Mouse (Mus musculus) E14TG2a.4 (cell line): ENCODE measurements around the gene Dedd.

Experiments
- H3K27me3 ChIP-seq: 2 replicates; pipeline ENCODE4 v1.6.1; 2014; ENCODE audit warnings: low read length, control low read depth; ENCODE audit not compliant: insufficient read depth
- H3K36me3 ChIP-seq: 2 replicates; pipeline ENCODE4 v1.6.1; 2014; ENCODE audit warnings: low read length, control low read depth; ENCODE audit not compliant: insufficient read depth
- H3K4me1 ChIP-seq: replicated peaks from 2 replicates; pipeline ENCODE4 v1.6.1; 2014; ENCODE audit warnings: low read depth, low read length, control low read depth
- H3K4me3 ChIP-seq: replicated peaks from 2 replicates; pipeline ENCODE4 v1.5.1; 2014; ENCODE audit warnings: mild to moderate bottlenecking, low read length
- H3K9me3 ChIP-seq: 2 replicates; pipeline ENCODE4 v1.6.1; 2014; ENCODE audit warnings: low read length, control low read depth
- CTCF ChIP-seq: conservative IDR thresholded peaks from 2 replicates; pipeline ENCODE4 v1.5.1; 2014; ENCODE audit warnings: low read length
- NANOG ChIP-seq: IDR thresholded peaks from 2 replicates; pipeline ENCODE4 v1.6.1; 2014; ENCODE audit warnings: borderline replicate concordance, low read length, mixed read lengths
- POU5F1 ChIP-seq: IDR thresholded peaks from 2 replicates; pipeline ENCODE4 v1.6.1; 2014; ENCODE audit warnings: low read length, borderline replicate concordance

The Dedd gene

DNA sequence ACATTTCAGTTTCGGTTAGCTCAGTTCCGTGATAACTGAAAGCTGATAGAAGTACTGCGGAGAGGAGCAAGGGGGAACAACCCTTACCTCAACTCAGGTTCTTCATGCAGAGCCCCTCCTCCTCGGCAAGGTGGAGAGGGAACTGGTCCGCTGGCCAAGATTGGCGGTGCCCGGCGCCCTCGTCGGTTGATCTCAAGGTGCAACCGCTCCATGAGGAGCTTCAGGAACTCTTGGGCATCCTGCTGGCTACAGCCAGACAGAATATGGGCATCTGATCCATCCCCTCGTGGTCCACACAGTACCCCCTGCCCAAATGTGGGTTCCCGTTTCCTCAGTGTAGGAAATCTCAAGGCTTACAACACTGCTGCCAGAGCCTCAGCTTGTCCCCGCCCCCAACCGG lies 44.5 kb upstream of the Dedd start:
- Histone ChIP-seq H3K9me3 (no peaks in the 10 kb centered on the region), H3K4me3 (peak overlapping the region; percentile 98), H3K36me3 (peaks cover 64% of the 10 kb centered on the region), H3K4me1 (peaks cover 79% of the 10 kb centered on the region), H3K27me3 (no peaks in the 10 kb centered on the region)
- no peak for TF ChIP-seq POU5F1
- no peak for TF ChIP-seq CTCF
- no peak for TF ChIP-seq NANOG

DNA sequence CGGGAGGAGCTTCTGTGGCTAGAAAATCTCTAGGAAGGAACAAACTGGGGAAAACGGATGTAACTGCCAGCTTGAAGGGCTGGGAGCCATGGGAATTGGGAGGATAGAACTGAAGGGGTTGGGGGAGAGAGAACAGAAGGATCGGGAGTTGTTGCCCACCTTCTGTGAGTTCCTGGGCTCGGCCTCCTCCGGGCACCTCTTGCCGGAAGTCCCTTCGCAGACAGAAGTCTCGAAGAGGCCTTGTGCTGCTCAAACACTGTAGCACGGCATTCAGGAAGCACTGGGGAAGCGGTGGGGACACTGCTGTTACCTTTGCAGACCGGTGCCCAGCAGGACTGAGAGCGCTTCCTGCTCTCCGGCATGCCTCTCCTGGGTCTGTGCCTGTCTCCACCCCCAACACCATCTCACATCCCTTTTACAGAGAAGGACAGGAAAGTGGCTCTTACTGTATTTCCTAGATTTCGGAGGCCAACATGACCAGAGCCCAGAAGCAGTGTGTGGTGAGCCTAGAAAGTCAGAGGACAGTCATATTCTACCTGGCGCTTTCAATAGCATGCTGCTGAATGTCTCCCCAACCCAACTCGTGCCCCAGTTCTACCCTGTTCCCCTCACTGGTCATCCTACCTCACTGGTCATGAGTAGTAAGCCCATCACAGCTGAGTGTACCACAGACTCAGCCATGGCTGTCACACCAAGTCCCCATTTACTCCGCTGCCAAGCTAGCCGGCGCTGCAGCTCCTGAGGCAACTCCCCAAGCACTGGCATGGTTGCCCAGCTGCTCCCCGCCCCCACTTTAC lies 43.7 kb upstream of the Dedd start:
- TF ChIP-seq NANOG: no peak
- no peak for TF ChIP-seq POU5F1
- TF ChIP-seq CTCF: no peak
- no peaks in the 10 kb centered on the region for H3K27me3 ChIP-seq
- no peaks in the 10 kb centered on the region for H3K9me3 ChIP-seq
- peaks cover 77% of the 10 kb centered on the region for H3K4me1 ChIP-seq
- H3K4me3 ChIP-seq: peak overlapping the region; percentile 98
- peaks cover 71% of the 10 kb centered on the region for H3K36me3 ChIP-seq

DNA sequence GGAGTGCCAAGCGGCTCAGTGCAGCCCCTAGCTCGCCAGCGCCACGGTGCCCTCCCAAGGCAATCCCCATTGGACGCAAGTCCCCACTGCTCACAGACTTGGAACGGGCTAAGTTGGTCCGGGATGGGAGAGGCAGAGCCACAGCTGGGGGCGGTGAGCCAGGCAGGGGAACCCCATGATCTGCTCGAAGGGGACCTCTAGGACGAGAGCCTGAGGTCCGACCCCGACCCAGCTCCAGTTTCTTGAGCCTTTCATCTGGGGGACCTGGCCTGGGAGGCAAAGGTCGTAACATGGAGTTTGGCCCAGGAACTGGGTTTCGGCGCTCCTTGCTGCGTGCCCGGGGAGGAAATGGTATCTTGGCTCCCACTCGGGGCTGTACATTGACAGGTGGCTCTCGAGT lies 42.4 kb upstream of the Dedd start:
- no peak for TF ChIP-seq NANOG
- no peak for TF ChIP-seq POU5F1
- no peak for TF ChIP-seq CTCF
- no peaks in the 10 kb centered on the region for H3K9me3 ChIP-seq
- H3K4me3 ChIP-seq: peak overlapping the region; percentile 98
- peaks cover 75% of the 10 kb centered on the region for H3K4me1 ChIP-seq
- H3K27me3 ChIP-seq: no peaks in the 10 kb centered on the region
- H3K36me3 ChIP-seq: peaks cover 71% of the 10 kb centered on the region

DNA sequence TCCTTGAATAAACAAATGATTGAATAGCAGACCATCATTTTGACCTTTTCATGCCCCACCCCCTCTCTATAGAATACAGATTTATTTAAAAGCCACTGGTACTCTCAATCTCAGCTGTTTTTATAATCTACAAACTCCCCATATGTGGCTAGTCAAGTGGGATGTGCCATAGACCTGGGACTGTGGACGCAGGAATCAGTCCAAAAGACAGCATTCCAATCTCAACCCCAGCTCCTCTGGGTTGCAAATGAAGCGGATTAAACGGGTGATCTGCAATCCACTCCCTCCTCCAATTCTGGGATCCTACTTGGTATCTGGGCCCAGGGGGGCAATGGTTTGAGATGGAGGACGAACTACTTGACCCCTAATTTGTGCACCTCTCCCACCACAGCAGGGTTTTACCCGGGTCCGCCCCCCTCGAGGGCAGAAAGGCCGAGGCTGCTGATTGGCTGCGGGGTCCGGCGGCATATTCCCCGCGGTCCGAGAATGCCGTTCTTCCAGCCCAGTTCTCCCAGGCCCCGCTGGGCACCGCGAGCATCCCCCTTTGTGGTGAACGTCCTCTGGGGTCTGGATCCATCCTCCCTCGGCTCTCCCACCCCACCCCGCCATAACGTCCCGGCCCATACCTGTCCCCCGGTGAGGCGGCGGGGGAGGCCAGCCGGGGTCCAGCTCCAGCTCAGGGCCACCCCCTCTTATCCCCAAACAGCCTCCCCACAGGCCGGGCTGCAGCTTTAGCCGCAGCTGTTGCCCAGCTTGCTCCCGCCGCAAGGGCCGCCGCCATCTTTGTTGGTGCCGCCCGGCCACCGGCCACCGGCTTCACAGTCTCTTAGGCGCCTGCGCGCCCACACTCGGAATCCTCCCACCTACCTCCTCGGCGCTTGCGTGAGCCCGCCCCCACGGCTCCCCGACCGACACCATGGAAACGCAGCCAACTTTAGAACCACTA lies 41.5 kb upstream of the Dedd start, which contains the start of gene Usp21:
Usp21 (minus strand) TSS at position 856 of the 946 bp plus-strand sequence.
- H3K9me3 ChIP-seq: no peaks in the 10 kb centered on the region
- H3K27me3 ChIP-seq: no peaks in the 10 kb centered on the region
- TF ChIP-seq POU5F1 (no peak), NANOG (no peak), CTCF (no peak)
- H3K4me1 ChIP-seq: peaks cover 76% of the 10 kb centered on the region
- peak within 1 kb of the TSS; percentile 98 for H3K4me3 ChIP-seq
- H3K36me3 ChIP-seq: peaks cover 65% of the 10 kb centered on the region

DNA sequence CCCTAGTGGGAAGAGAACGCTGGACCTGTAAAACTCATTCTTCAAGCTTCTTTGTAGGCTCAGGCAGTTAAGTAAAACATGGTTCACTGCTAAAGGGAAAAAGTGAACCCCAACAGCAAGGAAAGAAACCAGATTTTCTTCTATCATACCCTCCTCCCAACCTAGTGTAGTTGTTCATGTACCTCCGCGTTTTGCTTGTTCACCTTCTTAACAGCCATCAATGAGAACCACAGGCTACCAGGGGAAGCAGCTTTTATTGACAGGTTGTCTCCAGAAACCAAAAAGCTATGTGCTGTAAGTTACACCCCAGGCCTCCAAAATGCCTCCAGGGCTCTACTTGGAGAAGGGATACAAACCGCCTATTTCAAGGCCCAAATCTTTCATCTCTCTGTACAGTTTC lies 40.6 kb upstream of the Dedd start:
- Histone ChIP-seq H3K4me1 (peaks cover 81% of the 10 kb centered on the region), H3K27me3 (no peaks in the 10 kb centered on the region), H3K9me3 (no peaks in the 10 kb centered on the region), H3K4me3 (peak overlapping the region; percentile 98), H3K36me3 (peaks cover 56% of the 10 kb centered on the region)
- TF ChIP-seq POU5F1 (no peak), NANOG (no peak), CTCF (no peak)

DNA sequence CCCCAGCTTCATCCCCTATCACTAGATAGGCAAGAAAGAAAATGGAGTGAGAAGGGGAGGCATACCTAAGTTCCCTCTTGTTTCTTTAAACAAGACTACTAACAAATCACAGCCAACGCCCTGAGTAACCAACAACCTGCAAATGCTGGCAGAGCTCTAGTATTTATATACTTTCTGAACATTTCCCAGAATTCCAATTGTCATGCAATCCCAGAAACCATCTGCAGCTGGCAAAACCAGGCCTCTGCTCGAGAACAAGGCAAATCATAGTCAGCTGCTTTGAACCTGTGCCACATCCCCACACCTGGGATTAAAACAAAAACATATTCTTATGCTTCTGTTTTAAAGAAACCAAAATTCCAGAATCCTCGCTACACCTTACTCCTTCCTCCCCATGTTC lies 35.6 kb upstream of the Dedd start:
- Histone ChIP-seq H3K9me3 (no peaks in the 10 kb centered on the region), H3K4me3 (peak overlapping the region; percentile 94), H3K27me3 (no peaks in the 10 kb centered on the region), H3K4me1 (peaks cover 53% of the 10 kb centered on the region), H3K36me3 (peaks cover 17% of the 10 kb centered on the region)
- no peak for TF ChIP-seq CTCF

DNA sequence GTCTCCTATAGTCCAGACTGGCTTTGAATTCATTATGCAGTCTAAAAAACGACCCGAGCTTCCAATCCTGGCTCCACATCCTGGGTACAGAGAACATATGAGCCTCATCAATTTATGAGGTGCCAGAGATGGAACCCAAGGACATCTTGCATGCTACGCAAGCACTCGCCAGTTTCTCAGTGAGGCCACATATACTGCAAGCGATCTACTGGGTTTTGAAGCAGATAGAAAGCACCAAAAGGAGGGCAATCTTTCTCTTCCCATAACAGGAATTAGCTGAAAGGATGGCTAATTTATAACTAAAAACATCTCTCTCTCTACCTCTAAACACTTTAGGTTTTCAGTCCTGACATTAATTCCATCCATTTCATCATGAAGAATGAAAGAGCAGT lies 35.0 kb upstream of the Dedd start:
- Histone ChIP-seq H3K36me3 (peaks cover 12% of the 10 kb centered on the region), H3K4me3 (peak overlapping the region; percentile 94), H3K9me3 (no peaks in the 10 kb centered on the region), H3K27me3 (no peaks in the 10 kb centered on the region), H3K4me1 (peaks cover 52% of the 10 kb centered on the region)
- TF ChIP-seq CTCF: no peak
- TF ChIP-seq NANOG: no peak
- no peak for TF ChIP-seq POU5F1

DNA sequence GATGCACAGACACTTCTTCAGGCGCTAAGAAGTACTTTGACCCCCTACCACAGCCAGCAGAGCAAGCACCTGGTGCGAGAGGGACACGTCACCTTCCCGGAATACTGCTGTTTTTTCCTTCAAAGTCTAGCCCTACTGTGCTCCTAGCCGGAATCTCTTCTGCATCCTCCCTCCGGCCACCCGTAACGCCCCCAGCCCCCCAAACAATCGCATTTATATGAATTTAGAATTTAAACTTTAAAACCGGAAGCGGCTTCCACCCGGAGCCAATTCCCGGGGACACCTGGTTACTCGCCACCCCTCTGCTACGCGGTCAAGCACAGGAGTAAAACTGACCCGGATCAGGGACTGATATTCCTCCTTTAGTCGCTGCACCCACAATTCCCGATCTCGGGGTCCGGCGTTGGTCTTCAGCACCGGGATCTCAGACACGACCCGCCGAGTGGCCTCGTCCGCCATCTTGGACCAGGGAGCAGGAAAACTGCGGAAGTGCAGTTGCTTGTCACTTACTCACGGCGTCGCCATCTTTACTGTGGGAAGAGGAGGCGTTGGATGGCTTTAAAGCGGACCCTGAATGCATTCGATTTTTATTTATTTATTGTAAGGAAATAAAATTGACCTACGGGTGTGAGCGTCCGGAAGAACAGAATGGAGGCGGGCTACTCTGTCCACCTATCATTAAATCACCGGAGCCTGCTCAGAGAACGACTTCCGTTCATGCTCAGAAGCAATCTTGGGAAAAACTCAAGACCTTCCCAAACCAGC lies 34.5 kb upstream of the Dedd start, which contains the start of gene Ufc1:
Ufc1 (minus strand) TSS at position 727 of the 765 bp plus-strand sequence.
- no peak for TF ChIP-seq NANOG
- no peak for TF ChIP-seq CTCF
- TF ChIP-seq POU5F1: no peak
- Histone ChIP-seq H3K4me1 (peaks cover 46% of the 10 kb centered on the region), H3K9me3 (no peaks in the 10 kb centered on the region), H3K4me3 (peak within 1 kb of the TSS; percentile 94), H3K36me3 (peaks cover 6% of the 10 kb centered on the region), H3K27me3 (no peaks in the 10 kb centered on the region)
